Mouse (Mus musculus): Measurements from ENCODE around the gene Wwox.

GRCm38 (mm10) chr8:114813830-114814229 lies 374.4 kb downstream of the Wwox start:
- TF ChIP-seq GATA1 (IDR thresholded peaks at IDR 0.05; ENCODE audit: borderline replicate concordance, low read length) (no peak), FLI1 (IDR thresholded peaks at IDR 0.05; ENCODE audit: low read length) (no peak)

Data from megakaryocyte, embryonic 14.5 days (primary cell).